Mouse (Mus musculus) CD4-positive, CD25-positive, alpha-beta regulatory T cell, adult 2 months (primary cell): ENCODE measurements around the gene P2rx6.

Source experiments
- DNase-seq: peaks from one replicate; pipeline ENCODE4 v3.0.0-alpha.2; 2012; ENCODE audit warnings: low read depth, low spot score

Gene P2rx6

DNA sequence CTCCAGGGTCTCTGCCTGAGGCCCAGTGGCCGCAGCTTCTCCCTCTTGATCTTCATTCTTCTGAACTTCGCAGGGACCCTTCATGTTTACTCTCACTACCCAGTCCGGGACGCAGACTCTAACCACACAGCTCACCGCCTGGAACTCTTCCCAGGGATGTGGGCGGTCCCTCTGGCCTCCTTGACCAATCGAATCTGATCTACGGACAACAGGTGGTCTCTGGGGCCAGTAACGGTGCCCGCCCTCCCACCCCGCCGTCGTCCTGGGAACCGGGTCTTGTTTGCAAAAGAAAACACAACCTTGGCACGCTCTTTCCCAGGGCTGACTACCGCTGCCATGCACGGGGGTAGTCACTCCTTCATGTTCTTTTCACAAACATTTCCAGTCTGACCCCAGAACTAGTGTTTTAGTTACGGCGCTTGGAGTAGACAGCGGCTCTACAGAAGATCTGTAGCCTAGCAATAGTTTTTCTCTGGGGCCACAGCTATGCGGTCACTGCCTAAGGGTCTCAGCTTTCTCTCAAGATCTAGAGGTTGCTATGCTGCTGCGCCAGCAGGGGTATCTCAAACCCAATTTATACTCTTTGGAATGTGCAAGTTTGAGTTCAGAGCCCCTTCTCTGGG lies 446 bp upstream of the P2rx6 start, which contains the start of gene Lrrc74b:
Gene Lrrc74b, minus strand, starts transcription at position 120 of the 623 bp plus-strand sequence.
- no peak for DNase-seq

DNA sequence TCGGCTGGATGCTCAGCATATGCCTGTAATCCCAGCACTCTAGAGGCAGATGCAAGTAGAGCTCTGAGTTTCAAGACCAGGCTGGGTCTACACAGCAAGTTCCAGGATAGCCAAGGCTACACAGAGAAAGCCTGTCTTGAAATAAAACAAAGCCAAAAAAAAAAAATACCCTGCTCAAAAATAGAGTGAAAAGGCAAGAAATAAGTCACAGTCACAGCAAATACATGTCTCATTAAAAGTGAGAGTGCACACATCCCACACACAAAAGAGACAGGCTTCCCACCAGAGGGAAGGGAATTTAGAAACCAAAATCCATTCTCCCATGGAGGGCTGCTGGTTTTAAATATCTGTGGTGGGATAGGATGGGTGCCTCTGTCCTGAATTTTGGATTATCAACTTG lies 1.9 kb downstream of the P2rx6 start:
- DNase-seq = no peak

DNA sequence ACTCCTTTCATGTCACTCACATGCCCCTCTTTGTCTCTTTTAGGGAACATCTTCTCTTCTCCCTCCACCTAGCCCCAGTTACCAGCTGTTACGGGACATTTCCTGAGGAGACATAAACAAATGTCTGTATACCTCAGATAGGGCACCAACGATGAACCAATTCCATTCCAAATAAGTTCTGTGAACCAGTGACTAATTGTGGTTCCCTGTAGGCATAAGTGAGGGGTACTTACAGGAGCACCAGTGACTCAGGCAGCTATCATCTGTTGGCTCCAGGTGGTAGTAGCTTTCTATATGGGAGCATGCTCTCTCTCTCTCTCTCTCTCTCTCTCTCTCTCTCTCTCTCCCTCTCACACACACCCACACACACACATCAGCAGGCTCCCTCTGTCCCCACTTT lies 2.5 kb downstream of the P2rx6 start:
- DNase-seq = no peak

DNA sequence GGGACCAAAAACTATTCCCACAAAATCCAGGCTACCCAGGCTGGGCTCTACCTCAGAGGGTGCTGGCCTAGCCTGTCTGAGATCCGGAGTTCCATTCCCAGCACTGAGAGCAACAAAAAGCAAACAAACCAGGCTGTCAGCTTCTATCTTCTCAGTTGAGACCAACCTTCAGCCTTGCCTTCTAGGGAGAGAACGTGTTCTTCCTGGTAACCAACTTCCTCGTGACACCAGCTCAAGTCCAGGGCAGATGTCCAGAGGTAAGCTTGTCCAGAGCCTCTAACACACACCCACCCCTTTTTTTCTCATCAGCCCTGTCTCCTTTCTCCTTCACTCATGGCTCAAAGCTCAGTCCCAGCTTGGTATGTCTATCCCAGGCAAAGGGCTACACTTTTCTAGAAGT lies 3.1 kb downstream of the P2rx6 start:
- no peak for DNase-seq

DNA sequence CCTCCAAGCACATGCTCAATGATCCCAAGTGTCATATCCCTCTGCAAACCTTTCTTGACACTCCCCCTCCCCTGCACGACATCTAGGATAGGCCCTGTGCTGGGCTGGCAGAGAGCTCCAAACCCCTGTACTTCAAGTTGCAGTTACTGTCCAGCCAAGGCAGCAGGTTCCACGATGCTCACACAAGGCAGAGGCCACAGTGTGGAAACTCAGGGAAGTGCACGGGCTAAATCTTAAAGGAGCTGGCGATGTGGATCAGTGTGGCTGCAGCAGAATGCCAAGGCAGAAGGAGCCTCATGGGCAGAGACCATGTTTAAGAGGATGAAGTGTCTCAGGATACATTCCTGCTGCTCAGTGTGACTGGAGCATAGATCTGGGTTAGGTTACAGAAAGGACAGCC lies 4.5 kb downstream of the P2rx6 start:
- DNase-seq = no peak

DNA sequence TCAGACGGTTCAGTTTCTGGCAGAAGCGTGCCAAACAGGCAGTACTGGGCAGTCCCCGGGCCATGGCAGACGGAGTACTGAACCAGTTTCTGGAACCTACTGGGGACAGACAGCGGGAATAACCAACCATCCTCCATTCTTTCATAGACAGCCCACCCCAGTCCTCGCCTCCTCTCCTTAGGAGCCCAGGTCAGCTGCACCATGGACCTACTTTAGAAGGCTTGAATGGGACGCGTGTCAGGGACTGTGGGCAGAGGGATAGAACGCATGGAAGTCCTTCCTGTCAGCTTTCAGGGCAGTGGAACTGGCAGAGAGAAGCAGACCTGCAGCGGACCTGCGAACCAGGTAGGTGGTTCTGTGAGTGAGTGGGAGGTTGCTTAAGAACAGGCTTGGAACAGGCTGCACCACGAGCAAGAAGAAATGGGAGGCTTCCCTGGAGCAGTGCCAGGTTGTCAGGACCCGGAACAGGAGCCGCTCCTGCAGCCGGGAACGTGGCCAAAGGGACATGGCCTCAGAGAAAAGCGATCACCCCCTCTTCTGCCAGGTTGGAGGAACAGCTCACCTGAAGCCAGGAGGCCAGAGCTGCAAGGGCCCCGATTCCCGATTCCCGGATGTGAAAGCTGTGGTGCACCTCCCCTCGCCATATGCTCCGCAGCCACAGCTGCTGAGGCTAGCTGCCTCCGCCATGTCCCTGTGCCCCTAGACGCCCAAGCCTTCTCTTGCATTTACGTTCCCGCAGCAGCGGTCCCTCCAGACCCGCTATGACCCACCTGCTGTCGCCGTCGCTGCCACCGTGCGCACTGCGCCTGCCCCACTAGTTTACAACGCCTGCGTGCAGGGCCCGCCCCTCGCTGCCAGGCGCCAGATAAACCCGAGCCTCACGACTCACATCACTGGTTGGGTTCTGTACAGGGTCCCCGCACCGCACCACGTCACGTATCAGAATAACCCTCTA lies 14.5 kb downstream of the P2rx6 start:
- peak; percentile 27 for DNase-seq

DNA sequence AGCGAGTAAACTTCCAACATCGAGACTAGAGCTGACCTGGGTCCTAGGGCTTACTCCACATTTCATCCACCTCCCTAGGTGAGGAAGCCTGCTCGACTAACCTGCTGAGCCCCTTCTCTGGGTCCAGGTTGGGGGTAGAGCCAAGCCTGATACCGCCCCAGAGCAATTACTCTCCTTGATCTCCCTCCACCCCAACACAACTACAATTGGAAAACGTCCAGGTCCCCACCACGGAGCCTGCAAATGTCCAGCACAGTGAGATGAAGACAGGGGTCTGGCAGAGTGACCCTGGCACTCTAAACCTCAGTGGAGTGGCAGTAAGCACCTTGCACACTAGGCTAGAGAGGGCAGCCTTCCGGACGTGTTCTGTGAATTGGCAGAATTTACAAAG lies 15.1 kb downstream of the P2rx6 start:
- no peak for DNase-seq

DNA sequence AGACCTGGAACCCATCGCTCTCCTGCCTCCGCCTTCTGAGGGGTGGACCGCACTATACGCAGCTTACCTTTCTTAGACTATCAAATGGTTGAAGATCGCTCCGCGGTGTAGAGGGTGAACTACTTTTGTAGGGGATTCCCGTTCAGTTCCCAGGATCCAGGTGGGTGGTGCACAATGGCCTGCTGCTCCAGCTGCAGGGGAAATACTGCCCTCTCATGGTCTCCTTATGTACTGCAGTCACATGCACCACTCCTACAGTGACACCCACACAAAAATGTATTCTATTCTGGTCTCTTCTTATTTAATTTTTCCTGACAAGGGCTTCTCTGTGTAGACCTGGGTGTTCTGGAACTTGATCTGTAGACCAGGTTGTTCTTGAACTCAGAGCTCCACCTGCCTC lies 21.4 kb downstream of the P2rx6 start, which contains the start of gene Slc7a4:
Gene Slc7a4, minus strand, starts transcription at position 151 of the 400 bp plus-strand sequence.
- DNase-seq = peak; percentile 54

DNA sequence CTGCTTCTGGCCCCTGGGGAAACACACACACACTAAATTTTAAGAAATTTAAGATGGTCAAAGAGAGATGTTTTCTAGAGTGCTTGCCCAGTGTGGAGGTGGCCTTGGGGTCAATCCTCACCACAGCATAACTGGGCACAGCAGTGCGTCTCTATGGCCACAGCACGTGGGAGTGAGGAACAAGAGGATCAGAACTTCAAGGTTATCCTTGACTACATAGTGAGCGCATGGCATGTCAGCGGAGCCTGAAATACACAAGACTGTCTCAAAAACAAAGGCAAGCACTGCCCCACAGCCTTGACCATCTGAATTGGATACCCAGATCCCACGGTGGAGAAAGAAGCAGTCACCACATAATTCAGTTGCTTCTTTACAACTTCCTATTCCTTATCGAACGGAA lies 22.9 kb downstream of the P2rx6 start:
- DNase-seq = no peak

DNA sequence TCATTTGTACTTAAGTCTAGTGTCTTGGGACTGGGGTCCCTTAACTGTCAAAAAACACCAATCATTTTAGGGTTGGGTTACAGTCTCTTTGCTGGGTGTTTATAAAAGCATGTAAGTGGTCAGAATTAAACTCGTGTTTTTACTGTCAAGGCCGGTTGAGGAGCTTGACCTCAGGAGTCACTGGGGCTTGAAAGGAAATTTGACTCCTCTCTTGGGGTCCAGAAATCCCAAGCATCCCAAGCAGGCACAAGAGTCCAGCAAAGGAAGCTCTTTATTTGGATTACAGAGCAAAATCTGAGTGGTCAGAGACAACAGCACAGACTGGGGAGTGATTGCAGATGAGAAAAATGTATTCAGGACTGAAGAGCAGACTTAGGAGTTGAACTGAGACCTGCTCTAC lies 29.0 kb downstream of the P2rx6 start:
- DNase-seq = no peak

DNA sequence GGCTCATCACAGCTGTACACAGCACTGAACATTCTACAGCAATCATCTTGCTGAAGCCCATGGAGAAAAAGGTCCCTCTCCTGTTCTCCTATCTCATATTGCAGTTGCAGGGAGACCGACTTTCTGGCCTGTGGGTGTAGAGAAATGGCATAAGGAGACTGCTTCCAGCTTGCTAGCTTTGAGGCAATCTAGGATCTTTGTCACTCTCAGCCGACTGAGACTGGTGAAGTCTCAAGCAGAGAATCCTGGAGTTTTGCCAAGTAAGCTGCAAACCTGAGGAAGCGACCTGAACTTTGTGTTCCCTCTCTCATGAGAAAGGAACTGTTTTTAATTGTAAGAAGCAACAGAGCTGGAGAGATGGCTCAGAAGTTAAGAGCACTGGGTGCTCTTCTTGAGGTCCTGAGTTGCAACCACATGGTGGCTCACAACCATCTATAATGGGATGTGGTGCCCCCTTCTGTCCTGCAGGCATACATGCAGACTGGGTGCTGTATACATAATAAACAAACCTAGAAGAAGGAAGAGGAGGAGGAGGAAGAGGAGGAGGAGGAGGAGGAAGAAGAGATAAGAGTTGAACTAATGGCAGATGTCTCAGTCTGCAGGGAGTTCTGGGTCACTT lies 39.4 kb downstream of the P2rx6 start:
- DNase-seq = peak; percentile 24

DNA sequence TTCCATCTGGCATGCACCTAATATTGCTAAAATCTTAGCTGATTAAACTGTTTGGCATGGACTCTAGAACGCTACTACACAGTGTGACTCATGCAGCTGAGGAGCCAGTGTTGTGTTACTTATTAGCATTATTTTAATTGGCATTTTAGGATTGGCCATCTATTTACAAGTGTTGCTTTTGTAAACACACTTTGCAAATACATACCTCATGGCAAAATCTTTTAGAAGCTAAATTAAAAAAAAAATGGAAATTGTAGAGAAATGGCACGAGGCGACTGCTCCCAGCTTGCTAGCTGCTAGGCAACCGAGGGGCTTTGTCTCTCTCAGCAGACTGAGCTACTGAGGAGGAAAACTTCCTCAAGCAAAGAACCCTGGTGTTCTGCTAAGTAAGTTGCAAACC lies 43.3 kb downstream of the P2rx6 start:
- DNase-seq = no peak

DNA sequence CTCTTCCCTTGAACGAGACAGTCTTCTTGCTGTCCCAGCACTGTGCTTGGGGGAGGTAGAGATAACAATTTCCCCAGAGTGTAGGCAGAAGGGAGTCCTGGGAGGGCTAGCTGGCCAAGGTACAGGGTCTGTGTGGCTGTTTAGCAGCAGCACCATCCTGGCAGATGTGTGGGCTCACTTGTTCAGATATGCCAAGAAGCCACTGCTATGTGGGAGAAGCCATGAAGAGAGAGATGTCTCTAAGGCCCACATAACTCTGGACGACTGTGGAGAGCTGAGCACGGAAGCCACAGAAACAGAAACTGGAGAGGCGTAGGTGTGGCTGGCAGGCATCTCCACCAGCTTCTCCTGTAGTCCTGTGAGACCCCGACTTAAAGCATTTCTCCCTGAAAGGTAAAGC lies 44.0 kb downstream of the P2rx6 start:
- no peak for DNase-seq

DNA sequence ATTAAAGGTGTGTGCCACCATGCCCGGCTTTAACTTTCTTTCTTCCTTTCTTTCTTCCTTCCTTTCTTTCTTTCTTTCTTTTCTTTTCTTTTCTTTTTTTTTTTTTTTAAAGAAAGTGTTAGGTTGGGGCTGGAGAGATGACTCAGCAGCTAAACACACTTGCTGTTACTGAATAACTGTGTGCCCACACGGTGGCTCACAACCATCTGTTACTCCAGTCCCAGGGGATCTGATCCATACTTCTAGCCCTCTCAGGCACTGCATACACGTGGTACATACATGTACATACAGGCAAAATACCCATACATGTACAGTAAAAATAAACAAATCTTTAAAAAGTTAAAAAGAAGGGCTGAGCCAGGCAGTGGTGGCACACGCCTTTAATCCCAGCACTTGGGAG lies 49.7 kb downstream of the P2rx6 start:
- no peak for DNase-seq

DNA sequence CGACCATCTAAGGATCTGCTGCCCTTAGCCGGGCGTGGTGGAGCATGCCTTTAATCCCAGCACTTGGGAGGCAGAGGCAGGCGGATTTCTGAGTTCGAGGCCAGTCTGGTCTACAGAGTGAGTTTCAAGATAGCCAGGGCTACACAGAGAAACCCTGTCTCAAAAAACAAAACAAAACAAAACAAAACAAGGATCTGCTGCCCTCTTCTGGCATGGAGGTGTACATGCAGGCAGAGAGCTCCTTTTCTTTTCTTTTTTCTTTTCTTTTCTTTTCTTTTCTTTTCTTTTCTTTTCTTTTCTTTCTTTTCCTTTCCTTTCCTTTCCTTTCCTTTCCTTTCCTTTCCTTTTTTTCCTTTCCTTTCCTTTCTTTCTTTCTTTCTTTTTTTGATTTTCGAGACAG lies 53.1 kb downstream of the P2rx6 start:
- DNase-seq = peak; percentile 54

DNA sequence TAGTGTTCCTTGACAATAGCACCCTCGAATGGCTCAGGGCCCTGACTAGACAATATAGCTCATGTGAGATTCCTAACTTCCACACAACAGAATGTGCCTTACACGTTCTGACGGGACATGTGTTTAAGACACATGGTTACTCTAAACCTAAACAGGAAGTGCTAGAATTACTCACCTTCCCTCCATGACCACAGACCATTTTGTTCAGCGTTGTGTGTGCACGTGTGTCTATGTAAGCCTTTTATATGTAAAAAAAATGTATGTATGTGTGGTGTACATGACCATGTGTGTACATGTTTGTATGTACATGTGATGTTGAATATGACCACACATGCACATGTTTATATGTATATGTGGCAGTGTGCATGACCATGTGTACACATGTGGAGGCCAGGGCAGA lies 54.5 kb downstream of the P2rx6 start:
- no peak for DNase-seq

DNA sequence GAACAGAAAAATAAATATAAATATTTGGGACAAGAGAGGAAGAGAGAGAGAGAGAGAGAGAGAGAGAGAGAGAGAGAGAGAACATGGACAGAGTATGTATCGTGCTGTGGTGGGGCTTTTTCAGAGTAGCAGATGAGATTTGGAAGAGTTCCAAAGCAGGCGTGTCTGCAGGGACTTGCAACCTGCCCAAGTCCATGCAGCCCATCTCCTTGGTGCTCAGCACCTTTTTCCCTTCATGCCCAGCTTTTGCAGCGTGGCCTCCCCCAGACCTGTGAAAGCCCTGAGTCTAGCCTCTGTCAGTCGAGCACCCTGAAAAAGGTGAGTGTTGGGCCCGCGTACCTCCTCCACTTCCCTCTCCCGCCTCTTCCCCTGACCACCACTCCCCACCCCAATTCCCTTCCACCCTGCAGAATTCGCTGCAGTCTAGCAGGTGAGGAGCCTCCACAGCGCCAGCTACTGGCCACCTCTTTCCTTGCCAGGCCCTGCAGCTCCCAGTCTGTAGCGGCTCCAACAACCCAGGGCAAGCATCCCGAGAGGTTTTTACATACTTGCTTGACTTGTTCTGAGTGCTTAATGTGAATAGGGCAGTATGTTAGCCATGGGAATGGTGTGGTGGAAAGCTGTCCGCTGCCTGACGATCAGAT lies 56.4 kb downstream of the P2rx6 start:
- DNase-seq = peak; percentile 75

DNA sequence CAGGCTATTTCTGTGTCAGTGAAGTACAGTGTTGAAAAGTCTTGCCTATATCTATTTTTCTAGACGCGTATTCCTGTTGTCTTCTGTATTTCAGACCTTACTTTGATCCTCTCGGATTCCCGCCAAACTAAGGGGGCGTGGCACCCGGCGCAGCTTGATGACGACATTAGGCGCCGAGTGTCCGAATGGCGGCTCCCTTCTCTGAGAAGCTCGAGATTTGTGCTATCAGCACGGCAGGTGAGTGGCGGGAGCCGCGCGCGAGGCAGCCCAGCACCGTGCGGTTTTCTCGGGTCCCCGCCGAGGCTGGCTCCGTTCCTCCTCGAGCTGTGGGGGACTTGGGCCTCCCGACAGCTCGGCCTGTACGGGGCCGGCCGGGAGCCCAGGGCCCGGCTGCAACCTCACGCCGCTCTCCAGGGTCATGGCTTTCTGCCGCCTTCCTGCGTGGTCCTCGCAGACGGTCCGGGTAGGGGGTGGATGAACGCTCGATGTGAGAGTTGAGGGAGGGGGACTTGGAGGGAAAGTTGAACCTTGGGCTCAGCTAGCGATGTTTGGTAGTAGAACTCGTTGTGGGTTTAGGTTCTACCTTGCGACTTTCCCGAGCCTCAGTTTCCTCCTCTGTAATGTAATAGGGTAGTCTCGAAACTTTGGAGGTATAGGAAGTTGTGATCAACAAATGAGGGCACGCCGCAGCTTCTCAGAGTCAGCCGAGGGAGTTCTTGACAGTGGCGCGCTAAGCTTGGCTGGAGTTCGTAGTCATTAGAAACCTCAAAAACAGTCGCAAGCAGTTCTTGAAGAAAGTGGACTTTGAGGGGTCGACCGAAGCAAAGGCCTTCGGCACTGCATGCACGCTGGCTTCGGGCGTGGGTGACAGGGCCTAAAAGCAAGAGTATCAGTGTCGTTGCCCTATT lies 57.8 kb downstream of the P2rx6 start, which contains the start of gene Smpd4:
Gene Smpd4, plus strand, starts transcription at position 157 of the 908 bp plus-strand sequence.
- peak; percentile 92 for DNase-seq

DNA sequence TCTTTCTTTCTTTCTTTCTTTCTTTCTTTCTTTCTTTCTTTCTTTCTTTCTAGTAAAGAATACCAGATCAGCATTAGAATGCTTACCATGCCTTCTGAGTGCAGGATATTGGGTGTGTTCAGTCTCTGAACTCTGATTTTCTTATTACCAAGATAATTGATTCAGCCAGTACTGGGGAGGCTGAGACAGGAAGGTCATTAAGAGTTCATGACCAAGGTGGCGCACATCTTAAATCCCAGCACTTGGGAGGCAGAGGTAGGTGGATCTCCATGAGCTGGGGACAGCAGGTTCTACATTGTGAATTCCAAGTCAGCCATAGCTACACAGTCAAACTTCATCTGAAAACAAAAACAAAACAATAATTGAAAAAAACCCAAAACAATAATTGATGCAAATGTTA lies 60.3 kb downstream of the P2rx6 start:
- DNase-seq = no peak

DNA sequence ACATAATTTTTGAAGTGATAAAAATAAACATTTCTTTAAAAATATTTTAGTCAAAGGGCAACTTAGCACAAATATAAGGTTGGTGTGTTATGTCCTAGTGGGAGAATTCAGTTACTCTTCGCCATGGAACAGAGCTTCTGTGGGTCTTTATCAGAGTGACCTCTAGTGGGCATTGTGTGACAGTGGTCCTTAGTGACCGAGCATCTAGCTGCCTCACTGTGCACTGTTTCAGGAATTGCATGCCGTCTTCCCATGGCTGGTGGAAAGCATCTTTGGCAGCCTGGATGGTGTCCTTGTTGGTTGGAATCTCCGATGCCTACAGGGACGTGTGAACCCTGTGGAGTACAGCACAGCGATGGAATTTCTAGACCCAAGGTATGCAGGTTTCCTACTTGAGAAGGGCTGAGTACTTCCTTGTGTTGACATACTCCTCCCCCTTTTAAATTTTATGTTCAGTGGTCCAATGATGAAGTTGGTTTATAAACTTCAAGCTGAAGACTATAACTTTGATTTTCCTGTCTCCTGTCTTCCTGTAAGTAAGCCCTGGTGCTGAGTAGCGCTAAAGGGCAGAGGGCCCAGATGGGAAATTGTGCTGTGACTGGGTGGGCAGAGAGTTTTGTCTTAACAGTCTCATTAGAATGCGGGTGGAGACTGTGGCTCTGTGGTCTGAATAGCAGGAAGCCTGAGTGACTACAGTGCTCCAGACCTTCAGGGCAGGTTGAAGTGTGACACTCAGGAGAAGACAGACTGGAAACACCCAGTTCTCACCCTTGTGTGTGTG lies 64.0 kb downstream of the P2rx6 start:
- peak; percentile 40 for DNase-seq
